20 mouse cellular contexts compared by ENCODE assay signal in genomic region chr6:145100923-145101322, GRCm38 (mm10). TPM values are rescaled to one million over a fixed set of nuclear protein-coding genes. Genes with fewer than 3 reads are reported as not detected.
DNase-seq lines count a peak whose midpoint lies in the region; ATAC-seq lines count a peak whose summit lies in the region.
"Had no signal": no experiment of that assay in that cellular context is flagged by ENCODE, and none has a peak within 500 bp of the region (broad histone marks: within the 10 kb centered on the region; RNA-seq: fewer than 3 reads in every experiment).

No protein-coding gene starts in this region.

- no peak for ATAC-seq in heart, embryonic 13.5 days (ENCODE audit: extremely low read depth, insufficient number of reproducible peaks, low FRiP score, low TSS enrichment)
- ATAC-seq in inflammation-experienced regulatory T-cells, adult 6 months: peak; percentile 73
- ATAC-seq: forebrain, embryonic 14.5 days had no signal

- 35% methylated on average over 9 of the region's 9 CpGs for WGBS in heart, embryonic 13.5 days

- H3K9ac ChIP-seq in heart, embryonic 13.5 days: no peak overlapping the region
- H3K9ac ChIP-seq: embryonic facial prominence, embryonic 13.5 days; hindbrain, embryonic 13.5 days; limb, embryonic 15.5 days; midbrain, embryonic 12.5 days had no signal

- H3K27me3 ChIP-seq in heart, embryonic 13.5 days (replicated peaks): no peaks in the 10 kb centered on the region
- H3K27me3 ChIP-seq: embryonic facial prominence, embryonic 13.5 days; hindbrain, embryonic 13.5 days; limb, embryonic 15.5 days; midbrain, embryonic 12.5 days had no signal

- no peaks in the 10 kb centered on the region for H3K36me3 ChIP-seq in heart, embryonic 13.5 days
- H3K36me3 ChIP-seq: embryonic facial prominence, embryonic 13.5 days; hindbrain, embryonic 13.5 days; limb, embryonic 15.5 days; midbrain, embryonic 12.5 days had no signal

- H3K4me1 ChIP-seq in heart, embryonic 13.5 days: peaks cover 21% of the 10 kb centered on the region
- H3K4me1 ChIP-seq: hindbrain, embryonic 13.5 days; midbrain, embryonic 12.5 days had no signal

- DNase-seq in heart, postnatal 14 days: no peak
- peak; percentile 56 for DNase-seq in thymus, postnatal 0 days (ENCODE audit: low spot score)
- no peak for DNase-seq in thymus, postnatal 10 days (ENCODE audit: low spot score in 2 of 2)
- no peak for DNase-seq in left cerebral cortex, adult 8-10 months (ENCODE audit: low spot score in 2 of 2)
- no peak for DNase-seq in right cerebral cortex, postnatal 10 days (ENCODE audit: low spot score in 2 of 2)
- DNase-seq in retina, embryonic 14.5 days (ENCODE audit: low spot score): no peak
- DNase-seq: adrenal gland, adult 2 months; cerebellum, postnatal 36 days; gastrocnemius, postnatal 36 days; kidney, adult 18-20 months; right cerebral cortex, postnatal 25 days had no signal

- peak overlapping the region; percentile 42; the same call in 1 of the 2 replicates for H3K27ac ChIP-seq in heart, embryonic 13.5 days (replicated peaks)
- H3K27ac ChIP-seq: embryonic facial prominence, embryonic 13.5 days; hindbrain, embryonic 13.5 days; limb, embryonic 15.5 days; midbrain, embryonic 12.5 days; stomach, postnatal 0 days had no signal

- 0 out of 2 replicates have a peak overlapping the region, but pooled peaks have one; percentile 4 for H3K4me2 ChIP-seq in heart, embryonic 13.5 days
- H3K4me2 ChIP-seq: embryonic facial prominence, embryonic 13.5 days; hindbrain, embryonic 13.5 days; limb, embryonic 15.5 days; midbrain, embryonic 12.5 days had no signal

- intact Hi-C loops in heart, postnatal 14 days (cut with DNase I): no loop called here

- H3K9me3 ChIP-seq in heart, embryonic 13.5 days: no peaks in the 10 kb centered on the region
- H3K9me3 ChIP-seq: embryonic facial prominence, embryonic 13.5 days; hindbrain, embryonic 13.5 days; limb, embryonic 15.5 days; midbrain, embryonic 12.5 days had no signal

- no peak overlapping the region for H3K4me3 ChIP-seq in heart, embryonic 13.5 days
- H3K4me3 ChIP-seq: embryonic facial prominence, embryonic 13.5 days; hindbrain, embryonic 13.5 days; limb, embryonic 15.5 days; midbrain, embryonic 12.5 days had no signal

RNA-seq across cellular contexts. Expression of gene Lrmp, which starts 14.5 kb away (rescaled TPM):
- 2.2 and 2.4 TPM in 2 replicates for polyA plus RNA-seq in heart, embryonic 13.5 days (2015; fragmentation: Nextera tagmentation; extraction: Ambion mirVana)
- 1 to 10 TPM; 2.2 to 7.0 TPM for total RNA-seq in heart, postnatal 14 days (2021)
- 178 TPM in 2 replicates for polyA plus RNA-seq in thymus, postnatal 0 days (2015; fragmentation: Nextera tagmentation; extraction: Ambion mirVana)
- 100 to 1,000 TPM; 106 to 181 (median 125) TPM for polyA plus RNA-seq in inflammation-experienced regulatory T-cells, adult 6 months (2017; shearing (Covaris generic))
- total RNA-seq in left cerebral cortex, adult 8-10 months (2022): 1 to 10 TPM; 1.8 to 8.3 (median 4.6) TPM
- polyA plus RNA-seq: C2C12 had no signal

RNA-seq across cellular contexts. Expression of gene Bcat1, which starts 24.9 kb away (rescaled TPM):
- 7.3 and 7.6 TPM in 2 replicates for polyA plus RNA-seq in heart, embryonic 13.5 days (2015; fragmentation: Nextera tagmentation; extraction: Ambion mirVana)
- 1 to 10 TPM; 2.2 to 2.5 TPM for total RNA-seq in heart, postnatal 14 days (2021)
- polyA plus RNA-seq in thymus, postnatal 0 days (2015; fragmentation: Nextera tagmentation; extraction: Ambion mirVana): 8.9 and 11.8 TPM in 2 replicates
- 10 to 100 TPM; 13.7 to 17.8 (median 14.5) TPM for polyA plus RNA-seq in inflammation-experienced regulatory T-cells, adult 6 months (2017; shearing (Covaris generic))
- total RNA-seq in left cerebral cortex, adult 8-10 months (2022): 10 to 100 TPM; 92.3 to 98.0 (median 95.9) TPM

Comparison
In these comparisons a context has a peak if more than half of its experiments do, and no peak if none do; other contexts are left out.
1. RNA of gene Lrmp, which starts 14.5 kb away (polyA plus RNA-seq): 178 TPM in thymus, postnatal 0 days and 106 to 181 TPM in inflammation-experienced regulatory T-cells, adult 6 months; 2.2 to 2.4 TPM in heart, embryonic 13.5 days; every median in the first group is over 10 times any median in the second.